Mouse (Mus musculus): ENCODE data around the gene Tubgcp2.

GRCm38 (mm10) chr7:139970216-139970919 is 66.1 kb downstream of the Tubgcp2 start:
- TF ChIP-seq POLR2A (IDR thresholded peaks at IDR 0.05; ENCODE audit: low read depth, low read length) (peak; percentile 61), E2F4 (IDR thresholded peaks at IDR 0.05; ENCODE audit: insufficient replicate concordance, low read depth, low read length) (no peak), UBTF (IDR thresholded peaks at IDR 0.05; ENCODE audit: low read depth, low read length) (peak; percentile 58; the same call in 1 of the 2 replicates), SMC3 (IDR thresholded peaks at IDR 0.05; ENCODE audit: low read depth, low read length) (no peak; the same call in 1 of the 2 replicates), MXI1 (IDR thresholded peaks at IDR 0.05; ENCODE audit: low read depth, low read length) (peak; percentile 83)

Measured in CH12.LX (cell line).